Mouse (Mus musculus): ENCODE measurements around the gene Epas1.

Epas1 gene

DNA sequence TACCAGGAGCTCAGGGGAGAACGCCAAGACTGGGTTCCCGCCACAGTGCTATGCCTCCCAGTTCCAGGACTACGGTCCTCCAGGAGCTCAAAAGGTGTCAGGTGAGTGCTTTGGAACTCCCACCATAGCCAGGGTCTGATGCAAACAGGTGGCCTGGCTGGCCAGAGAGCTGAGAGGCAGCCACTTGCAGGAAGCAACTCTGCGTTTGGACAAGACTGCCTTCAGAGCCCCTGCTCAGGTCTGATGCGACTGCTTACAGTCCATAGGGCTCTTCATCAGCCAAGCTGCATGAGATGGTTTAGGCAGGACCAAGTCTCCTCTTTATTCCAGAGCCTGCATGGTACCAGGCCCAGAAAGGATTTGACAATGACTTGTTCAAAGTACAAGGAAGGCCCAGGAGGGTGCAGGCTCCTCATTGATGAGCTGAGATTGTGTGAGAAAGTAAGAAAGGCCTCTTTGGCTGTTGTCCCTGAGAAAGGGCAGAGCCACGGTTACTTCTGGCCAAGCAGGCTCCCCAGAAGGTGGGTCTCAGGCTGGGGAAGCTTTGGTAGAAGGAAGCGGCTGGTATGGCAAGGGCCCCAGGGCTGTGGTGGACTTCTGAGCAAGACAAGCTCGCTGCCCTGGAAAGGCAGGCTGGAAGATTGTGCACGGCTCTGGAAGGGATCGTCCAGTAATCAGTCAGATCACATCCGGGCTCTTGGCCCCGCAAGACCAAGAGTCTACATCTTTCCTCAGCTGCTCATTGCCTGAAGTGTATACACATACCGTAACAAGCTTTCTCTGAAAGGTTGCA is 76.1 kb downstream of the Epas1 start:
- no peak for DNase-seq

DNA sequence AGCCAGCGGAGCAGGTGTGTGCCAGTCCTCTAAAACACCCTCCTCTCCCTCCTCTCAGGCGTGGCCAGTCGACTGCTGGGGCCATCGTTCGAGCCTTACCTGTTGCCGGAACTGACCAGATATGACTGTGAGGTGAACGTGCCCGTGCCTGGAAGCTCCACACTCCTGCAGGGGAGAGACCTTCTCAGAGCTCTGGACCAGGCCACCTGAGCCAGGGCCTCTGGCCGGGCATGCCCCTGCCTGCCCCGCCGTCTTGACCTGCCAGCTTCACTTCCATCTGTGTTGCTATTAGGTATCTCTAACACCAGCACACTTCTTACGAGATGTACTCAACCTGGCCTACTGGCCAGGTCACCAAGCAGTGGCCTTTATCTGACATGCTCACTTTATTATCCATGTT is 77.4 kb downstream of the Epas1 start:
- DNase-seq = no peak

DNA sequence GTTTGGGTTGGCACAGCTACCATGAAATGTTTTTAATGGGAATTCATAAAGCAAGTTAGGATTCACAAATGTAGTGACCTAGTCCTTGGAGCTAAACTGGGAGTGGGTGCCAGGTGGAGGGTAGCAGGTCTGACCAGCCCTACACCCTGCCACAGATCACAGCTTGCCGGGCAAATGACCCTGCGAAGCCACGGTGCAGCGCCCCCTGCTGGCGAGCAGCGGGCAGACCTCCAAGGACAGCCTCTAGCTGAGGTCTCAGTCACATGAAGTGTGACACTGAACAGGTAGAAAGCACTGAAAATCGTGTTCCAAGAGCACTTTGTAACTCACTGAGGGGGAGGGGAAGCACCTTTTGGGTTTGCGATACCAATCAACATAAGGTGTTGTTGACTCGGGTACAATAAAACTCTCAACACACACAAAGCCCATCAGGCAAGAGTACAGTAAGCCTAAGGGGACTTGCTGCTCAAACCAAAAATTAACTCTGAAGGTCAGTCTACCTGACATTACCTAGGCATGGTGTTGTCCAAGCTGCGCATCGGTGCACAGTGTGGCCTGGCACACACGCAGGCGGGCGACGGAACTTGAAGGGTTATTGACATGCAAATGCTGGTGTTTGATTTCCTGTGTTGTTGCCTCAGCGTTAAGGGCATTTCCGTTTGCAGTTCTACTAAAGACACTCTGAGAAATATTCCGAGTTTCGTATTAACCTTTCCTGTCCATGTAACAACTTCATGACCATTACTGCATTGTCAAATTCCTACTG is 79.2 kb downstream of the Epas1 start:
- peak; percentile 57 to 66 for DNase-seq

DNA sequence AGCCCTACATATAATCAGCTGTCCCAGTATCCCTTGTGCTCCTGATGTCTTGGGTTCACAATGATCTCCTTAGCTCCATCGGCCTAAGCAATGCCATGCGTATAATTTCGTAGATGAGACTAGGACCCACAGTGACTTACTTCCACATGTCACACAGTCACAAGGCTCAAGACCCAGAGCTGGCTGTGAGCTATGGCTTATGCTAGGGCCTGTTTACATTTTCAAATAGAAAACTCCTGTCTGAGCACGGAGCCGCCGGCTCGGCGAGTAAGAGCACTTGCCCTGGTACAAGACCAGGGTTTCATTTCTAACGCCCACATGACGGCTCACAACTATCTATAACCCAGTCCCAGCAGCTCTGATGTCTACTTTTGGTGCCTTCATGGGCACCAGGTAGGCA is 80.4 kb downstream of the Epas1 start:
- no peak for DNase-seq

DNA sequence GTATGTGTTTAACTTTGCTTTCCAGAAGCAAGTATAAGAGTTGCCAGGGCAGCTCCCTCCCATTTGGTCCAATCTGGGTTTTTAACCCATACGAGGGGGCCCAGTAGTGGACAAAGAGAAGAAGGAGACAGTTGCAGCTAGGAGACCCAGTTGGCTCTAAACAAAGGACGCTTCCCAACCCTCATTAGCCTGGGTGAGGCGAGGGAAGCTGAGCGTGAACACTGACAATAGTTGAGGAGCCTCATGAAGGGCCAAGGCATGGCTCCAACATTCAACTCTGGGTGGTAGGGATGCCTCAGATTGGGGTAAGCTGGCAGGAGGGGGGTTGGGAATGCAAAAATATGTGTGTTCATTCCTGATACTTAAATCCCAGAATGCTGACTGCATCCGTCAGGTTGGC is 85.8 kb downstream of the Epas1 start:
- DNase-seq = no peak

DNA sequence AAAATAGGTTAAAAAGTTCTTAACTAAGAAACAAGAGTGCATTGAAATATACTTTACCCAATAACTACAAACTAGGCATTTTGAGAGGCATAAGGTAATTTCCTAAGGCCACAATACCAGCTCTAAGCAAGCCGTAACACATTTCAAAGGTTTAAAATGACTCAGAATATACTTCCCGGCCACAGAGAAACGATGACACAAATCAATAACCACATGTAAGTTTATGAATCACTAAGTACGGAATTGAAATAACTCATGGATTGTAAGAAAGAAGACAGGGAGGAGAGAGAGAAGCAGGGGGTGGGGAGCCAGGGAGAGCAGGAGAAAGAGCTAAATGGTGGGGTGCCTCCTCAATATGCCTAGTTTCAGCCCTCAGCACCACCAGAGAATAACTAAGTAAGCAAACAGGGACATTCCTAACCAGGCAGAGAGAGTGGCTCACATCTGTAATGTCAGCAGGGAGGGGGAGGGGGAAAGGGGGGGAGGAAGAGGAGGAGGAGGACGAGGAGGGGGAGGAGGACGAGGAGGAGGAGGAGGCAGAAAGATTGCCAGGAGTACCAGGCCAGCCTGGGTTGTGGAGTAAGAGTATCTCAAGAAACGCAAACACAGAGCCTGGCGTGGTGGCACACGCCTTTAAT is 97.3 kb downstream of the Epas1 start:
- no peak for DNase-seq

DNA sequence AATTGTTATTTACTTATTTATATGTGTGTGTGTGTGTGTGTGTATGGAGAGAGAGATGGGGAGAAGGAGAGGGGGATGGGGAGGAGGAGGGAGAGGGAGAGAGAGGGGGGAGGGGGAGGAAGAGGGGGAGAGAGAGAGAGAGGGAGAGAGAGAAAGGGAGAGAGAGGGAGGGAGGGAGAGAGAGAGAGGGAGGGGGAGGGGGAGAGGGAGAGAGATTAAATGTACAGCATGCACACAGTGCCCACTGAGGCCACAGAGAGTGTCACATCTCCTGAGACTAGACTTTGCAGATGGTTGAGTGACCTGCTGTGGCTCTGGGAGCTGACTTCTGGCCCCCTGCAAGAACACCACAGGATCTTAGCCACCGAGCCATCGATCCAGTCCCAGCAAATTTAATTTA is 98.3 kb downstream of the Epas1 start:
- DNase-seq = no peak

DNA sequence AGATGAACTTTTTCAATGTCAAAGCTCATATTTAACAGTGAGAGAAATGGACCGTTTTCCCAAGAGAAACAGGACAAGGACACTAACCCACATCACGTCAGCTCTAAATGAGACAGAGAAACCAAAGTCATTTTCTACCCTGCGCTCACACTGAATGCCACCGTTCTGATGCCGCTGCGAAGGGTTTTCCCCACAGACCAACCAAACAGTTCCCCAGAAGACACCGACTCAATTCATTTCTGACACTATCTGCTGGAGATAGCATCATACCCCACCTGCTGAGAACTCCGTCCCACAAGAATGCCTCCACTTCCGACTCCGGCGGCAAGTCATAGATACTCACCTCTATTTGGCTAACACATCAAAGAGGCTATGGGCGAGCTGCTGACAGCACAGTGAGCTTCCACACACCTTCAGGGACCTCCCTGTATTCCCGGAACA is 99.1 kb downstream of the Epas1 start:
- no peak for DNase-seq

DNA sequence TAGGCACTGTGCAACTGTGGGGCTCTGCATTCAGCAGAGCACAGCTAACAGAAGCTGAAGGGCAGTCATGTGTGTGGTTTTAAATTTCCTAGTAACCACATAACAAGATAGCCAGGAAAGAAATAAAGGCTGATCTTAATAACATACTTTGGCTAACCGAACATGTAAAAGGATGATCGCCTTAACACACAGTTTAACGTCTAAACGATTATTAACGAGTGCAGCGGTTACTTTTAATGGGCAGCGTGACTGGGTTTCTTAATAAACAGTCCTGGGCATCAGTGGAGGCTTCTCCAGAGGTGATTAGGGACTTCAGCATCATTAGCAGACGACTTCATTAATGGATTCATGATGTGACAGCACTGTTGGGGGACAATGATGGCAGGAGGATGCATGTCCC is 117.1 kb downstream of the Epas1 start:
- DNase-seq = no peak

DNA sequence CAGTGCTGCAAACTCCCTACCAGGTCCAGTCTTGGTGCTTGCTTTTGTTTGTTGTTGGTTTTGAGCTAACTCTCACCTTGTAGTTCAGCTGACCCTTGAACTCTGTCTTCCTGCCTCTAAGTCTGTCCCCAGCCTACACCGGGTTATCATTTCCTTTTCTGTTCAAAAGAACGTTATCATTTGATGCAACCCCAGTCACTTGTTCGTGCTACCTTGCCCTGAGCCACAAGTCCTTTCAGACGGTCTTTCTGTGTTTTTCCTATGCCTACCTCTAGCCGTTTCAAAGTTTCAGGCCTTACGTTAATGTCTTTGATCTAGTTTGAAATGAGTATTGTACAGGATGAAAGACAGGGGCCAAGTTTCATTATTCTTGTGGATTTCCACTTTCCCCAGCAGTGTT is 119.1 kb downstream of the Epas1 start:
- DNase-seq = no peak

DNA sequence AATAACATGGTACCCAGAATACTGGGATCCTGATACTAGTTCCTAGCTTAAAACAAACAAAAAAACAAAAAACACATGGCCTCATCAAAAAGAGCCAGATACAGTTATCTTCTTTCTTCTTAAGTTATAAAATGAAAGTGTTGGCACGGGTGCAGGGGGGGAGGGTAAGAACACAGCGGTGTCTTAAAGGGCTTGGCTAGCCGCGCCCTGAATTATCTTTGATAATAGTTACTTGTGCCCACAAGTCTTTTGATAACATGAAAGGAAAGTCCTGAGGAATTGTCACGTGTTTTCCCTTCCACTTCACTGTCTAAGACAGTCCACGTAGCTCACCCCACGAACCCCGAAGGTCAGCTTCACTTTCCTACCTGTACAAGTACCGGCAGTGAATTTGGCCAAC is 123.4 kb downstream of the Epas1 start:
- DNase-seq = no peak

DNA sequence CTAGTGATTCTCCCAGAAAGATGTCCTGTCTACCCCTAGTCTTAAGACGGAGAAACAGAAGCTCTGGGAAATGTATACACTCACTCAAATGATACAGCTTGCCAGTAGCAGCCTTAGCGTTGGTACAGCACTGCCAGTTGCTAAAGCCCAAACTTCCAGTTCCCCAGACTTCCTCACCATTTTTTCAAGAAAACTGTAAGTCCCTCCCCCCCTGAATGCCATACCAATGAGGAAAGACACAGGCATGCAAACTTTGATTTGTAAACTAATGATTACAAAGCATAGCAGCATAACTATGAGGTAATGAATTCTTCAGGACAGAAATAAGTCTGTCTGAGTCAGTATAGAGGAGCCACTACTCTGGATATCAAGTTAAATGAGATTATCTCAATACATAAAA is 124.2 kb downstream of the Epas1 start:
- no peak for DNase-seq

DNA sequence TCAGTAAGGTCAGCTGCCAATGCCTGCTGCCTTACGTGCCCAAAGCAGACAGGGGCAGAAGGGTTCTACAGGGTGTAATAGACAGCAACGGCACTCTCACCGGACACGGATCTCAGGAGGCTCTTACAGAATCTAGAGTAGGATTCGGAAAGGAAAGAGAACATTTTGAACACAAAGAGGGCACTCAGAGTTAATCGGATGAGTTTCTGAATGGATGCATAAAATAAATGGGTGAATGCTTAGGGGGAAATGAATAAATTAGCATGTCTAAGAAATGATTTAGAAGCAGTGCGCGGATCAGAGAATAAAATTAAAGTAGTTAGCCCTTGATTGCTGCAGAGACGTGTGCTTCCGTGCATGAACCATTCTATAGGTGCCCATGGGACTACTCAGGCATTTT is 126.6 kb downstream of the Epas1 start:
- no peak for DNase-seq

DNA sequence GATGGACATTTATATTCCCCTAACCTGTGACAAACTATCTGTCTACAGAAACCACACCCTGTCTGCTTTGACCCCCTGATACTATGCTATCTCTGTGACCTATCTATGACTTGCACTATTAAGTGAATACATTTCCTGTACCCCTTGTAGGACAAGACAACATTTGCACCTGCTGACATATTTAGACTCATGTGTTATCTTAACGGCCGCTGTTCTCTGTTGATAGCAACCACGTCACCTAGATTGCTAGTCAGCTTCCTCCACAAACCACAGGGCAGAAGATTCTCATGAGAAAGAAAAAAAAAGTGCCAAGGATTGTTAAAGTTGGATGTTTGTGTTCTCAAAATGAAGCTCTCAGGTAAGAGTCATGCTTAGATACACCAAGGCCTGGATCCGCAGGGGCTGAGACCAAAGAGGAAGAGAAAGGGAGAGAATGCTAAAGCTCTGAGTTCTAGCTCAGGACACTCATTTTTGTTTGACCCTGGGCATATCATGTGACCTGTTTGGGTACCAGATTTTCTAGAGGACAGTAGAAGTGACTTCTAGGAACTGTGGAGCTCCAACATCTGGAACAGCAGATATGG is 127.1 kb downstream of the Epas1 start:
- DNase-seq = no peak
